Mouse (Mus musculus) layer of hippocampus, adult 2 months (tissue): ENCODE measurements around the gene Pde1a. TPM values are rescaled to one million over a fixed set of nuclear protein-coding genes. Genes with fewer than 3 reads are reported as not detected.

Source experiments
- DNase-seq, 2 experiments: peaks; one replicate each; pipeline ENCODE4 v3.0.0; 2022; ENCODE audit warnings: low spot score in 2 of 2
- H3K27ac ChIP-seq: fragments of 200-600 bp; 2 replicates; pipeline ENCODE4 v1.8.1; 2022
- H3K4me3 ChIP-seq: fragments of 200-600 bp; 2 replicates; pipeline ENCODE4 v1.8.1; 2022; ENCODE audit warnings: mild to moderate bottlenecking
- CTCF ChIP-seq: fragments of 200-600 bp; conservative IDR thresholded peaks from 2 replicates; pipeline ENCODE4 v1.8.1; 2022; ENCODE audit warnings: antibody characterized with exemption, mild to moderate bottlenecking, moderate library complexity
- total RNA-seq, 2 experiments: library from RNA; stranded (reverse); gene quantifications; 2 replicates each; pipeline ENCODE4 v1.2.3; 2021

Gene Pde1a
- total RNA-seq, 2 experiments from 2014 or later, result 144 to 153 TPM

DNA sequence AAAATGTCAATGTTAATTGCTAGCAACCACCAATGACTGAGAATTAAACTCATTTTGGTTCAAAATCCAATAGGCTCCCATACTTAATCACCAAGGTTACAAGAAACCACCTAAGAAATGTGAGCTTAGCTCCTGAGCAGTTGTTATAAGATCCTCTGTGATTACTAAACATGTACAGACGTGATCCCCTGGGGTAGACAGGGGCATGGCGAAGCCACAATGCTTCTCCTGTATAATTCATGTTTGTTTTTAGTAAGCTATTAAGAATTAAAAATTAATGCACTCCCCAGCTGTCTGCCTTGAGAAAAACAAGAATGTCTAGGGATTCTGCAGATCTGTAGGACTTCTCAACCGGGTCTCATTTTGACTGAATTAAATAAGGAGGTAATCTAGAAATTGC is 309.7 kb downstream of the Pde1a start:
- no peak overlapping the region for H3K4me3 ChIP-seq
- DNase-seq, result no peak
- no peak overlapping the region for H3K27ac ChIP-seq
- TF ChIP-seq CTCF, result no peak

DNA sequence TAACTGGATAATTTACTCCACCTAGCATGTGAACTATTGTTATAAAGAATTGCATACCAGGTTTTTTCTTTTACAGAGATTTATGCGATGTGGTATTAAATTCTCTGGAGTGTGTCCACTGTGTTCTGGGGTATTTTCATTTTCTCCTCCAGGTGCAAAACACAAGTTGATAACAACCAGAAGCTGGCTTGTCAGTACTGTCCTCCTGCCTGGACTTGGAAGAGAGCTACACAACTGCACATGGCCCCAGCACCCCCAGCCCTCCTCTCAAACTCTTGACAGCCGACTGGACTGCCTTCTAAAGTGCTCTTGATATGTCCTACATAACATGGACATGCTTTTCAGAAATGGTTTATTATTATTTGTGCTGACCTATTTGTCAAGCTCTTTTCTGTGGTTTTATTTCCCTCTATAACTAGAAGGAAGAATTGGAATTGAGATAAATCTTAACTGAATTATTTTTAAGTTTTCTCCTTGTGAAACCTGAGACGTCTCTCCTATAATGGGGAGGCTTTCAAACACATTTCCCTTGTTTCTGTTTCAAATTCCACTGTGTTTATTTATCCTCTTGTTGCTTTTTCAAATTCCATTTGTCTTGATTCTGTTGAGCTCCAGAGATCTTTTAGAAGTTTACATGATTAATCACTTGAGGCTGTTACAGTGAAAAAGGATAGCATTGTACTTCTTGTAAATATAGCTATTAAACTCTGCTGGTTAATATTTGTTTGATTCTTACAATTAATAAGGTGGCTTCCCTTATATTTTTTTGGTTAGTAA is 313.4 kb downstream of the Pde1a start:
- Histone ChIP-seq H3K27ac (no peak overlapping the region), H3K4me3 (no peak overlapping the region)
- no peak for DNase-seq
- no peak for TF ChIP-seq CTCF

DNA sequence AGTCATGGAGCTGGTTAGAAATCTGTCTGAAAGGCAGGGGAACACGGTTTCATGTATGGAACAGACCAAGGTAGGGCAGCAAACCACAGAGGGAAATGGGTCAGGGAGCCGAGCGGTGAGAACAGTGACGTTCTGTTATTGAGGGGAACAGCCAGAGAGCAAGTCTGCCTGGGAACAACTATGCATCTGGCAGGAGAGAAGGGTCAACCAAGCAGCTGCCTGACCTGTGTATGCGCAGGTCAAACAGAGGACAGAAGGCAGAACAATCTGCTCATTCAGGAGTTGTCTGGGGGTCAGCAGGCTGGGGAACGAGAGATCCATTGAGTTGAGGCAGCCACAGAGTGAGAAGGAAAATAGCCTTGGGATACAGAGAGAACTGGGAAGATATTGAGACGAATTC is 330.6 kb downstream of the Pde1a start:
- no peak for TF ChIP-seq CTCF
- no peak for DNase-seq
- no peak overlapping the region for H3K4me3 ChIP-seq
- no peak overlapping the region for H3K27ac ChIP-seq

DNA sequence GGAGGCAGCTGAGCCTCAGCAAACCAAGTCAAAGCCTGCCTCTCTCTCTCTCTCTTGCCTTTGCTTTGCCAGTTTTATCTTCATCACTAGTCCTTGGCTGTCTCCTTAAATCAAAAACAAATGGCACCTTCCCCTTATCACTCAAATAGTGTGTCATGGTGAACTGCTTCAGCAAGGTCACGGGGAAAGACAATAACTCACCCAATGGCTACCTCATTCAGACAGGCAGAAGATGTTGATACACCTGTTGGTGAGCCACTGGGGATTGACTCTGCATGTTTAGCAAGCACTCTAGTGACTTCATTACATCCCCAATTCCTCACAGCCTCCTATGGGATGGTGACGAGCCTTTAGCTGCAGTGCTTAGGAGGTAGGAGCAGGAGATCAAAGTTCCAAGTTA is 331.8 kb downstream of the Pde1a start:
- Histone ChIP-seq H3K27ac (no peak overlapping the region), H3K4me3 (no peak overlapping the region)
- TF ChIP-seq CTCF, result no peak
- no peak for DNase-seq

DNA sequence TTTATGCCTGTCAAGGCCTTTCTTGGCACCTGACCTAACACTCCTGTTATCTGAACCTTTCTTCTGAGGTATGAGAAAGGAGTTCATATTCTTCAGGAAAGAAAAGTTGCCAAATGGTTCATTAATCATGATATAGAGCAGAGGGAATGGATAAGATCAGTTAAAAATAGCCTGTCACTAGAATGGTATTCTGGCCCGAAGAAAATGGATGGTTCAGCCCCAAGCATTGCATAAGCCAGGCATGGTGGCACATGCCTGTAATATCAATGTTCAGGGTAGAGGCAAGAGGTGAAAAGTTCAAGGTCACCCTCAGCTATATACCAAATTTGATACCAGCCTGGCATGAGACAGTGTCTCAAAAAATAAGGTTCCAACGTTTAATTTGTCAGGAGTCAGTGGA is 336.1 kb downstream of the Pde1a start:
- Histone ChIP-seq H3K4me3 (no peak overlapping the region), H3K27ac (no peak overlapping the region)
- no peak for TF ChIP-seq CTCF
- no peak for DNase-seq

DNA sequence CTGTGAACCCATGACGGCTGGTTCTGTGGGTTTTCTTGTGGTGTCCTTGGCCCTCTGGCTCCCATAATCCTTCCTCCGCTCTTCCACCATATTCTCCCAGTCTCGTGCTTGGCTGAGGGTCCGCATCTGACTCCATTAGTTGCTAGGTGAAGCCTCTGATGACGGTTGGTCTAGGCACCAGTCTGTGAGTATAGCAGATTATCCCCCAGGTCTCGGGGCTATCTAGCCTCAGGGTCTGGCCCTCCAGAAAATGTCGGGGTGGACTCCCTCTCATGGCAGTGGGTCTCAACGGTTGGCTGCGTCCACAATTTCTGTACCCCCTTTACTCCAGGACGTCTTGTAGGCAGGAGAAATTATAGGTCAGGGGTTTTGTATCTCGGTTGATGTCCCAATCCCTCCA is 342.8 kb downstream of the Pde1a start:
- no peak for DNase-seq
- no peak overlapping the region for H3K4me3 ChIP-seq
- TF ChIP-seq CTCF, result no peak
- no peak overlapping the region for H3K27ac ChIP-seq

DNA sequence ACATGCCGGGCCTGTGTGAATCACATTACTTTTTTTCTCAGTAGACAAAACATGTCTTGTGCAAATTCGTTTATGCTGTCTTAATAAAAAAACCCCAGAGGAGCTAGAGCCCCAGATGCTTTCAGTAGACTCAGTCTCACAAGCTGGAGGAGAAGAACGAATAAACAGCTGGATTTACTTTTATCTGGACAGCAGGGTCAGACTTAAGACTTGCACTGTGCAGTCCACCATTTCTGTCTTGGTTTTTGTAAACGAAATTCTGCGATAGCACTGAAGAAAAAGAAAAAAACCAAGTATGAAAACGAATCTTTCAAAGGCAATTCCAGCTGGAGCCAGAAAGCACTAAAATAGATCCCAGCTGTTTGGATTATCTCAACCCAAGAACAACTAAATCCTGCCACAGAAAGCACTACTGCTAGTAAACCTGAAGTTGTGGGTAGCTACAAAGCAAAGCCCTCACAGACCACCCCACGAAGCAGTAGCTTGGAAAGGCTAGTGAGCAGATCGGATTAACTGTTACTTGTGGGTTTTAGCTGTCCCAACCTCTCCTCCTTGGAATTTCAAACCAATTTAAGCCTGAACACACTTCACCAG is 343.6 kb downstream of the Pde1a start:
- H3K27ac ChIP-seq, result no peak overlapping the region
- H3K4me3 ChIP-seq, result no peak overlapping the region
- DNase-seq, result no peak
- no peak for TF ChIP-seq CTCF

Other genes with a start within 250 kb of the Pde1a start
- not detected for gene Prdx6b, start 163.0 kb upstream of the Pde1a start, total RNA-seq
- gene Dnajc10, start 186.0 kb upstream of the Pde1a start, total RNA-seq, result 10 to 100 TPM; 61.4 to 62.7 TPM